Mouse (Mus musculus): ENCODE results near the gene Nupl1. TPM values are rescaled to one million over a fixed set of nuclear protein-coding genes. Genes with fewer than 3 reads are reported as not detected.

Nupl1 gene
- total and polyA plus RNA-seq, 3 experiments, result 0.11 TPM; not detected in 2

DNA sequence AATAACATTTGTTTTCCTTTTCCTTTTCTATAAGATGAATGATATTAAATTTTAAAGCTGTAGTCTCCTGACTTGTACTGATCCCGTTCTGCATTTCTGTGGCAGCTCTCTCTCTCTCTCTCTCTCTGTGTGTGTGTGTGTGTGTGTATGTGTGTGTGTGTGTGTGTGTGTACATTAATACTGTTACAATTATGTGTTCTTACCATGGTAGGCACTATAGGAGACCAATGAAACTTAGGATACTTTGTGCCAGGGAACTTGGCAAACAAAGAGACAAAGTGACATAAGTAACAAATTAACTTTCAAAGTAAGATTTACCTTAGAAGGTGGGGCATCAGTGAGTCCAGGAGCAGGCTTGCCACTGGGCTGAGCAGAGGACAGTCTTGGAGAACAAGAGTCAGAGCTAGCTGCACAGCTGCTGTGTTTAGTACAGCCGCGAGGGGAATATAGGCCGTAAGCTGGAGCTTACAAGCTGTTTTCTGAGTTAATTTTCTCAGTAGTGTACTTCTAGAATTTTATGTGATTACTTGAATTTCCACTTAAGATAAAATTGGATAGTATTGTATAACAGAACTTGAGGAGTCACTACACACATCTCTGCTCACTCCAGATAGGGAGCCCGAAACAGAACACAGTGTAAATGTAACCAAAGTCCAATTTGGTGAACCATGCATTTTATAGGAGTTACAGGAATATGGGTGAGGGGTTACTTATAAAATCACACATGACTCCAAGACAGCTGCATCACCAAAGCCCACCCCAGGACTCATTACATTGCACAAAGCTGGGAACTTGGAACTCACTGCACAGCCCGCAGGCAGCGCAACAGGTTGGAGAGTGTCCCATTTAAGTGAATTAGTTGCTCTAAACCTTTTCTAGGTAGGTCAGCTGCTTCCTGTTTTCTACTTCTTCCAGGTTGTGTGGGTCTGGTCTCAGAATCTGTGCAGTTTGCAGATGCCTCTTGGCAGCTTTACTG is 24.4 kb upstream of the Nupl1 start:
- DNase-seq (ENCODE audit: low spot score), result no peak
- TF ChIP-seq TAL1 (conservative IDR thresholded peaks at IDR 0.05; ENCODE audit: low read depth, low read length) (no peak), GATA2 (IDR thresholded peaks at IDR 0.05; ENCODE audit: borderline replicate concordance, low read depth, low read length) (no peak), GATA1 (IDR thresholded peaks at IDR 0.05; ENCODE audit: borderline replicate concordance, low read length) (no peak), CTCF (IDR thresholded peaks at IDR 0.05; ENCODE audit: low read depth, low read length) (no peak), POLR2AphosphoS5 (IDR thresholded peaks at IDR 0.05; ENCODE audit: insufficient replicate concordance, low read depth, low read length) (no peak)

DNA sequence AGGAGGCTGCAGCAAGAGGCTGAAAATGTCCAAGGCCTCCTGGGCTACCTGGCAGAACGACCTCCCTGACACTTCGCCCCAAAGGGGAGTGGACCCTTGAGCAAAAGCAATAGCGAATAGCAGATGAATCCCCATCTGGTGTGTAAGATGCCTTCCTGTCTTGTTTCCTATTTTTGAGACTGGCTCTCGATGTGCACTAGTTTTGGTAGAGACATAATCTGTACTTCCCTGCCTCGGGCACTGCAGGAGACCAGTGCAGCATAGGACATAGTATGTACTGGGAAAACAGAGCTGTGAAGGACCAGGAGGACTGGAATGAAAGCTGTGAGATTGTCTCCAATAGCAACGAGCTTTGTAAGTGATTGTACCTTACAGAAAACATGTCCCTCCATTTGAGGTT is 22.1 kb upstream of the Nupl1 start:
- ATAC-seq (ENCODE audit: extremely low read depth, insufficient number of reproducible peaks, low FRiP score, poor library complexity, severe bottlenecking), result no peak

More for the DNA sequence above, 24.4 kb upstream of the Nupl1 start:
- peaks cover 36% of the 10 kb centered on the region for H3K36me3 ChIP-seq (replicated peaks)
- H3K4me1 ChIP-seq (ENCODE audit: insufficient read depth, low read depth, low read length), result peaks cover 6% of the 10 kb centered on the region
- no peak overlapping the region for H3K4me3 ChIP-seq (ENCODE audit: low read depth, low read length)
- H3K9me3 ChIP-seq (replicated peaks), result no peaks in the 10 kb centered on the region
- H3K27me3 ChIP-seq (ENCODE audit: insufficient read depth, low read length), result no peaks in the 10 kb centered on the region
- no peak for ATAC-seq (ENCODE audit: extremely low read depth, insufficient number of reproducible peaks, low FRiP score, poor library complexity, severe bottlenecking)

DNA sequence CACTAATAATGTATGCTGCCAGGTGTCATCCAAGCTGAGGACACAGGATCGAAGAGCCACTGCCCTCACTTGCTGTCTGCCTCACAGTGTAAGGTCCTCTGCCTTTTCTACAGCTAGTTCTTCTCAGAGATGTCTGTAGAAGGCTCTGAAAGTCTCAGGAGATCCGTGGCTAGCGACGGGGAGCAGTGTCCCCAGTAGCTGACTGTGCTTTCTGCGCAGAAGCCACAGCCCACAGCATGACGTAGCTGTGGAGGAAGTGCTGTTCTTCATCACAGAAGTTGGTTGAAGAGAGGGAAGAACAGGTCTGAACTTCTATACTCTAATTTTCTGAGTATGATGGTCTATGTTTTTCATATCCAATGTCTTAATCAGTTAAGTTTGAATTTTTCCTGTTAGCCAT is 18.1 kb upstream of the Nupl1 start:
- no peaks in the 10 kb centered on the region for H3K27me3 ChIP-seq (ENCODE audit: insufficient read depth, low read length)
- TF ChIP-seq CTCF (IDR thresholded peaks at IDR 0.05; ENCODE audit: low read depth, low read length) (no peak), POLR2AphosphoS5 (IDR thresholded peaks at IDR 0.05; ENCODE audit: insufficient replicate concordance, low read depth, low read length) (no peak), GATA1 (IDR thresholded peaks at IDR 0.05; ENCODE audit: borderline replicate concordance, low read length) (no peak), TAL1 (conservative IDR thresholded peaks at IDR 0.05; ENCODE audit: low read depth, low read length) (no peak)
- H3K4me3 ChIP-seq (ENCODE audit: low read depth, low read length), result no peak overlapping the region
- peaks cover 29% of the 10 kb centered on the region for H3K36me3 ChIP-seq (replicated peaks)
- H3K9me3 ChIP-seq (replicated peaks), result no peaks in the 10 kb centered on the region
- DNase-seq (ENCODE audit: low spot score), result no peak
- ATAC-seq (ENCODE audit: extremely low read depth, insufficient number of reproducible peaks, low FRiP score, poor library complexity, severe bottlenecking), result no peak
- peaks cover 23% of the 10 kb centered on the region for H3K4me1 ChIP-seq (ENCODE audit: insufficient read depth, low read depth, low read length)

More for the DNA sequence above, 22.1 kb upstream of the Nupl1 start:
- Histone ChIP-seq H3K4me3 (ENCODE audit: low read depth, low read length) (no peak overlapping the region), H3K9me3 (replicated peaks) (no peaks in the 10 kb centered on the region), H3K27me3 (ENCODE audit: insufficient read depth, low read length) (no peaks in the 10 kb centered on the region), H3K36me3 (replicated peaks) (peaks cover 34% of the 10 kb centered on the region), H3K4me1 (ENCODE audit: insufficient read depth, low read depth, low read length) (peaks cover 10% of the 10 kb centered on the region)
- no peak for DNase-seq (ENCODE audit: low spot score)
- no peak for TF ChIP-seq CTCF (IDR thresholded peaks at IDR 0.05; ENCODE audit: low read depth, low read length)
- no peak for TF ChIP-seq TAL1 (conservative IDR thresholded peaks at IDR 0.05; ENCODE audit: low read depth, low read length)
- no peak for TF ChIP-seq GATA1 (IDR thresholded peaks at IDR 0.05; ENCODE audit: borderline replicate concordance, low read length)
- no peak for TF ChIP-seq GATA2 (IDR thresholded peaks at IDR 0.05; ENCODE audit: borderline replicate concordance, low read depth, low read length)
- no peak for TF ChIP-seq POLR2AphosphoS5 (IDR thresholded peaks at IDR 0.05; ENCODE audit: insufficient replicate concordance, low read depth, low read length)

DNA sequence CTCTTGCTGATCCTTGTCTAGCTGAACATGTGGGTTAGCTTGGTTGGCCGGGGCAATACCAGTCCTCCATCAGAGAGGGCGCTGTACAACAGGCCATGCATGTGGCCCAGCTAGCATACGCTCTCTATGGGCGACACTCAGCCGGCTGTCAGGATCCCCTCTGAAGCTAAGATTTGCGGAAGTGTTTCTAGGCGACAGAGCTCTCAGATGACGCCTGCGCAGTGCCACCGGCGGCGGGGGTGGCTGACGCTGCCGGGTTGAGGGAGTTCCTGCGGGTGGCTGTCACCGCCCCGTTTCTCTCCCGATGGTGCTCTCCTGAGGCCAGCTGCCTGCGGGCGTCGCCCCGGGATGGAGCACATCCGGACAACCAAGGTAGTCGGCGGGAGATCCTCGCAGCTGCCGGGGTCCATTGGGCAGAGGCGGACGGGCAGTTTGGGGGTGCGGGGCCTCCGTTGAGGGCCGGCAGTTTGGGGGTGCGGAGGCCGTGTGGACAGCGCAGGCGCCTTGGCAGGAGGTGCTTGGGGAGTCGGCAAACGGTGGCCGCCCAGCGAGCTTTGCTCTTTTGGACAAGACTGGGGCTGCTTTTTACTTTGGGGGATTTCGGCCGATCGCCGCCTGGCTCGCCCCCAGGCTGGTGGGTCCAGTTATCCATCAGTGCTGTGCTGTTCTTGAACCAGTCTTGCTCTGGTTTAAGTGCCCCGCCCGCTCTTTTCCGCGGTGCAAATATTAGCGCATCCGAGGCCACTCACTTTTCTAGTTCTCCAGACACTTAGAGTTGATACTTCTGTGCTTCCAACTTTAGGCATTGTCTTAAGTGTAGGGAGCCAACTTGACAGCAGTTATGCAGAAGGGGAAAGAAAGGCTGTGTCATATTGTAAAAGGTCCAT is 14.0 kb upstream of the Nupl1 start, which contains the start of gene Mtmr6:
Gene Mtmr6, plus strand, starts transcription at position 239 of the 887 bp plus-strand sequence.
- no peaks in the 10 kb centered on the region for H3K27me3 ChIP-seq (ENCODE audit: insufficient read depth, low read length)
- peak within 1 kb of the TSS; percentile 93 for H3K4me3 ChIP-seq (ENCODE audit: low read depth, low read length)
- H3K36me3 ChIP-seq (replicated peaks), result peaks cover 17% of the 10 kb centered on the region
- DNase-seq (ENCODE audit: low spot score), result peak; percentile 98
- TF ChIP-seq CTCF (IDR thresholded peaks at IDR 0.05; ENCODE audit: low read depth, low read length), result peak; percentile 94
- no peak for TF ChIP-seq GATA1 (IDR thresholded peaks at IDR 0.05; ENCODE audit: borderline replicate concordance, low read length)
- H3K4me1 ChIP-seq (ENCODE audit: insufficient read depth, low read depth, low read length), result peaks cover 18% of the 10 kb centered on the region
- ATAC-seq (ENCODE audit: extremely low read depth, insufficient number of reproducible peaks, low FRiP score, poor library complexity, severe bottlenecking), result peak; percentile 98
- no peaks in the 10 kb centered on the region for H3K9me3 ChIP-seq (replicated peaks)

DNA sequence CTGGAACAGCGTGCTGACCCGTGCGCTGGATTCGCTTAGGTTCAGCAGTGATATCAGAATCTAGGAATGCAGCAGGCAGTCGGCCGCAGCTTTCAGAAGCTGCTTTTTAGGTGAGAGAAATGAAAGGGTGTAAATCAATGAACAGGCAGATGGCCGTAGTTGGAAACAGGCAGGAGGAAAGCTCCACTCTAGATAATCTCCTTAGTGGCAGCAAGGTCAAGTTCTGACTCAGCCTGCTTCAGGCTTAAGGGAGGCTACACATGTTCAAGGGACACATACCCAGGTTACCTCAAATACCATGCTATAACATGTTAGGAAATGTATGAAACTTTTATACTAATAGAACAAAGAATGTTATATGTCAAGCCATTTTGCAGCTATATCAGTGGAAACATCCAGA is 11.1 kb upstream of the Nupl1 start:
- DNase-seq (ENCODE audit: low spot score), result no peak
- ATAC-seq (ENCODE audit: extremely low read depth, insufficient number of reproducible peaks, low FRiP score, poor library complexity, severe bottlenecking), result no peak
- Histone ChIP-seq H3K4me1 (ENCODE audit: insufficient read depth, low read depth, low read length) (peaks cover 15% of the 10 kb centered on the region), H3K36me3 (replicated peaks) (no peaks in the 10 kb centered on the region), H3K27me3 (ENCODE audit: insufficient read depth, low read length) (no peaks in the 10 kb centered on the region), H3K4me3 (ENCODE audit: low read depth, low read length) (no peak overlapping the region), H3K9me3 (replicated peaks) (no peaks in the 10 kb centered on the region)
- no peak for TF ChIP-seq POLR2AphosphoS5 (IDR thresholded peaks at IDR 0.05; ENCODE audit: insufficient replicate concordance, low read depth, low read length)
- TF ChIP-seq TAL1 (conservative IDR thresholded peaks at IDR 0.05; ENCODE audit: low read depth, low read length), result no peak
- no peak for TF ChIP-seq GATA2 (IDR thresholded peaks at IDR 0.05; ENCODE audit: borderline replicate concordance, low read depth, low read length)
- no peak for TF ChIP-seq CTCF (IDR thresholded peaks at IDR 0.05; ENCODE audit: low read depth, low read length)
- no peak for TF ChIP-seq GATA1 (IDR thresholded peaks at IDR 0.05; ENCODE audit: borderline replicate concordance, low read length)

DNA sequence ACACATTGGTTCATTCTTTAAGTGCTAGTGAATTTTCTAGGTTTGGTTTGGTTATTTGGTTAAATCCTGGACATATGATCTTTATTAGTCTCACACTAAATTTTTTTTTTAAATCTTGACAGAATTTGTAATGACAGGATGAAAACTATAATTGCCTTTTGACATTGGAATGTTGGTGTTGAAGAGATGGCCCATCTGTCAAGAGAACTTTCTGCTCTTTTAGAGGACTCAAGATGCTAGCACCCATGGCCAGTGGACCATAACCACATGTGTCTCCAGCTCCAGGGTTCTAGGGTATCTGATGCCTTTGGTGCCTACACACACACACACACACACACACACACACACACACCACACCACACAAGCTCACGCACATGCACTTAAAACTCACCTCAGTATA is 6.6 kb upstream of the Nupl1 start:
- no peak for DNase-seq (ENCODE audit: low spot score)
- H3K9me3 ChIP-seq (replicated peaks), result no peaks in the 10 kb centered on the region
- no peak overlapping the region for H3K4me3 ChIP-seq (ENCODE audit: low read depth, low read length)
- peaks cover 6% of the 10 kb centered on the region for H3K4me1 ChIP-seq (ENCODE audit: insufficient read depth, low read depth, low read length)
- ATAC-seq (ENCODE audit: extremely low read depth, insufficient number of reproducible peaks, low FRiP score, poor library complexity, severe bottlenecking), result no peak
- H3K36me3 ChIP-seq (replicated peaks), result no peaks in the 10 kb centered on the region
- TF ChIP-seq TAL1 (conservative IDR thresholded peaks at IDR 0.05; ENCODE audit: low read depth, low read length) (no peak), GATA2 (IDR thresholded peaks at IDR 0.05; ENCODE audit: borderline replicate concordance, low read depth, low read length) (no peak), GATA1 (IDR thresholded peaks at IDR 0.05; ENCODE audit: borderline replicate concordance, low read length) (no peak), CTCF (IDR thresholded peaks at IDR 0.05; ENCODE audit: low read depth, low read length) (no peak), POLR2AphosphoS5 (IDR thresholded peaks at IDR 0.05; ENCODE audit: insufficient replicate concordance, low read depth, low read length) (no peak)
- no peaks in the 10 kb centered on the region for H3K27me3 ChIP-seq (ENCODE audit: insufficient read depth, low read length)
